Mouse (Mus musculus) c-Kit-positive CD71-positive TER-119-positive erythroid progenitor cells, embryonic 14.5 days (primary cell): ENCODE measurements around the gene Nhlrc2.

Experiments used
- DNase-seq: peaks from one replicate; pipeline ENCODE4 v3.0.0-alpha.2; 2013; ENCODE audit warnings: low spot score

Nhlrc2 gene

GRCm38 (mm10) chr19:56565358-56565757, 17.3 kb downstream of the Nhlrc2 start:
- DNase-seq = no peak

GRCm38 (mm10) chr19:56566041-56566440, 18.0 kb downstream of the Nhlrc2 start:
- no peak for DNase-seq

GRCm38 (mm10) chr19:56566940-56567339, 18.9 kb downstream of the Nhlrc2 start:
- DNase-seq = no peak

- no peak for DNase-seq
These were observed 22.7 kb downstream of the Nhlrc2 start for GRCm38 (mm10) chr19:56570781-56571180.

GRCm38 (mm10) chr19:56571234-56571633, 23.2 kb downstream of the Nhlrc2 start:
- DNase-seq = no peak

- no peak for DNase-seq
These were observed 23.9 kb downstream of the Nhlrc2 start for GRCm38 (mm10) chr19:56571913-56572312.

GRCm38 (mm10) chr19:56573184-56573583, 25.1 kb downstream of the Nhlrc2 start:
- DNase-seq = no peak

GRCm38 (mm10) chr19:56577801-56578200, 29.7 kb downstream of the Nhlrc2 start:
- no peak for DNase-seq

- DNase-seq = no peak
These were observed 33.9 kb downstream of the Nhlrc2 start for GRCm38 (mm10) chr19:56581981-56582380.

- no peak for DNase-seq
These were observed 35.7 kb downstream of the Nhlrc2 start for GRCm38 (mm10) chr19:56583785-56584184.

- DNase-seq = no peak
These were observed 36.2 kb downstream of the Nhlrc2 start for GRCm38 (mm10) chr19:56584288-56584687.

- DNase-seq = no peak
These were observed 38.3 kb downstream of the Nhlrc2 start for GRCm38 (mm10) chr19:56586320-56586719.

GRCm38 (mm10) chr19:56588205-56588626, 40.2 kb downstream of the Nhlrc2 start:
- DNase-seq = no peak

GRCm38 (mm10) chr19:56589008-56589407, 40.9 kb downstream of the Nhlrc2 start:
- DNase-seq = no peak

GRCm38 (mm10) chr19:56589455-56589854, 41.4 kb downstream of the Nhlrc2 start:
- no peak for DNase-seq

GRCm38 (mm10) chr19:56590250-56590649, 42.2 kb downstream of the Nhlrc2 start:
- no peak for DNase-seq

GRCm38 (mm10) chr19:56592472-56592871, 44.4 kb downstream of the Nhlrc2 start:
- DNase-seq = no peak

GRCm38 (mm10) chr19:56599996-56600395, 51.9 kb downstream of the Nhlrc2 start:
- no peak for DNase-seq

- DNase-seq = no peak
These were observed 52.7 kb downstream of the Nhlrc2 start for GRCm38 (mm10) chr19:56600797-56601196.

- DNase-seq = no peak
These were observed 53.9 kb downstream of the Nhlrc2 start for GRCm38 (mm10) chr19:56601901-56602347.

- no peak for DNase-seq
These were observed 60.9 kb downstream of the Nhlrc2 start for GRCm38 (mm10) chr19:56608946-56609345.

- no peak for DNase-seq
These were observed 66.1 kb downstream of the Nhlrc2 start for GRCm38 (mm10) chr19:56614131-56614530.

GRCm38 (mm10) chr19:56618845-56619244, 70.8 kb downstream of the Nhlrc2 start:
- no peak for DNase-seq

- no peak for DNase-seq
These were observed 71.5 kb downstream of the Nhlrc2 start for GRCm38 (mm10) chr19:56619546-56619945.

- no peak for DNase-seq
These were observed 73.8 kb downstream of the Nhlrc2 start for GRCm38 (mm10) chr19:56621876-56622275.
